Mouse (Mus musculus) left cerebral cortex, adult 2 months (tissue): Measurements from ENCODE around the gene Wfdc10. TPM values are rescaled to one million over a fixed set of nuclear protein-coding genes. Genes with fewer than 3 reads are reported as not detected.
A peak's percentile ranks its signal among the peaks of the same experiment; 100 is the strongest.

Experiments used
- DNase-seq, 2 experiments: peaks; one replicate each; pipeline ENCODE4 v3.0.0; 2021 to 2022; ENCODE audit warnings: low spot score in 2 of 2, mixed read lengths in 1 of 2; ENCODE audit errors: extremely low spot score in 1 of 2
- H3K27ac ChIP-seq: fragments of 200-600 bp; 2 replicates; pipeline ENCODE4 v1.8.1; 2022
- H3K4me3 ChIP-seq: fragments of 200-600 bp; 2 replicates; pipeline ENCODE4 v1.8.1; 2022
- CTCF ChIP-seq: fragments of 200-600 bp; IDR thresholded peaks from 2 replicates; pipeline ENCODE4 v1.8.1; 2022; ENCODE audit warnings: antibody characterized with exemption, mild to moderate bottlenecking, moderate library complexity
- intact Hi-C: fragments of 180-260 bp; cut with DNase I; formaldehyde crosslinking; loops from one replicate; pipeline ENCODE4 v1.15.1; 2025
- total RNA-seq, 2 experiments: library from RNA; stranded (reverse); gene quantifications; 2 replicates each; pipeline ENCODE4 v1.2.3; 2021

Wfdc10 gene
- total RNA-seq, 2 experiments from 2014 or later = not detected

- no peak for DNase-seq
- no peak overlapping the region for H3K4me3 ChIP-seq
Observed at GRCm38 (mm10) chr2:164670938-164671337, 15.1 kb downstream of the Wfdc10 start.

DNA sequence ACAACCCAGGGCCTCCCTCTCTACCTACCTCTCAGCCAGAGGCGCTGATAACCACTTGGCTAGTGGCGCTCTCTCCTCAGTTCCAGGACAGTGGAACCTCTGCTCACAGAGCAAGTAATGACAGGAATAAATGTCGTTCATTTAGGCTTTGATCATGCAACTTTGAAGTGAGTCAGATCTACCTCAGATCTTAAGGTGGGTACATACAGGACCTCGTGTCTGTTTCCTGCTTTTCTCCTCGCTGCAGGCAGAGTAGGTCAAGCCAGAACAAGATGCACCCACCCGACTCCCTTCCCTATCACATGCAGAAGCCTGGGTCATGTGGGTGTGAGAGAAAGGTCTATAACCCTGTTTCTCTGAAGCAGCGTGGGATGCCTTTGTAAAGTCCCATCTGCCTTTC lies 18.1 kb downstream of the Wfdc10 start, which contains the start of gene Wfdc11:
TSS of gene Wfdc11 (minus strand) at position 101 of the 400 bp plus-strand sequence.
- no peak for DNase-seq
- H3K27ac ChIP-seq = no peak within 1 kb of the TSS
- H3K4me3 ChIP-seq = no peak within 1 kb of the TSS
- TF ChIP-seq CTCF = no peak
- intact Hi-C loops = no loop called here

More at GRCm38 (mm10) chr2:164670938-164671337, 15.1 kb downstream of the Wfdc10 start:
- TF ChIP-seq CTCF = no peak
- intact Hi-C loops = no loop called here
- no peak overlapping the region for H3K27ac ChIP-seq

GRCm38 (mm10) chr2:164676103-164676502 lies 20.3 kb downstream of the Wfdc10 start:
- intact Hi-C loops = loop anchor here (5.0 kb wide), 1 partner anchor 111 kb away; the partner anchor contains the start of gene Snx21
- Histone ChIP-seq H3K27ac (no peak overlapping the region), H3K4me3 (no peak overlapping the region)
- TF ChIP-seq CTCF = no peak; the same call in 1 of the 2 replicates
- DNase-seq = no peak

GRCm38 (mm10) chr2:164676916-164677685 lies 21.3 kb downstream of the Wfdc10 start:
- Histone ChIP-seq H3K4me3 (no peak overlapping the region), H3K27ac (no peak overlapping the region)
- intact Hi-C loops = loop anchor here (5.0 kb wide), 1 partner anchor 110 kb away; the partner anchor contains the start of gene Snx21
- no peak for TF ChIP-seq CTCF
- no peak for DNase-seq

- peak; percentile 46 to 62 for DNase-seq
- H3K4me3 ChIP-seq = no peak overlapping the region
- intact Hi-C loops = loop anchor here (2.0 to 5.0 kb wide), 2 partner anchors 48 to 108 kb away; partner anchors contain the start of gene Snx21
- TF ChIP-seq CTCF = peak; percentile 64
- no peak overlapping the region for H3K27ac ChIP-seq
Observed at GRCm38 (mm10) chr2:164678848-164679625, 23.2 kb downstream of the Wfdc10 start.

- H3K27ac ChIP-seq = no peak overlapping the region
- no peak for TF ChIP-seq CTCF
- intact Hi-C loops = loop anchor here (2.0 to 5.0 kb wide), 2 partner anchors 47 to 107 kb away; partner anchors contain the start of gene Snx21
- no peak for DNase-seq
- no peak overlapping the region for H3K4me3 ChIP-seq
Observed at GRCm38 (mm10) chr2:164679906-164680305, 24.1 kb downstream of the Wfdc10 start.

- Histone ChIP-seq H3K4me3 (no peak within 1 kb of the TSS), H3K27ac (no peak within 1 kb of the TSS)
- DNase-seq = no peak
- intact Hi-C loops = no loop called here
- TF ChIP-seq CTCF = no peak
Observed at GRCm38 (mm10) chr2:164684807-164685206, 29.0 kb downstream of the Wfdc10 start, which contains the start of gene Wfdc13. Wfdc13 (plus strand) TSS chr2:164685107.

GRCm38 (mm10) chr2:164698201-164698600 lies 42.4 kb downstream of the Wfdc10 start, which contains the start of gene Spint4:
Spint4 (plus strand) TSS chr2:164698501.
- H3K27ac ChIP-seq = no peak within 1 kb of the TSS
- intact Hi-C loops = no loop called here
- TF ChIP-seq CTCF = no peak
- no peak within 1 kb of the TSS for H3K4me3 ChIP-seq
- no peak for DNase-seq

DNA sequence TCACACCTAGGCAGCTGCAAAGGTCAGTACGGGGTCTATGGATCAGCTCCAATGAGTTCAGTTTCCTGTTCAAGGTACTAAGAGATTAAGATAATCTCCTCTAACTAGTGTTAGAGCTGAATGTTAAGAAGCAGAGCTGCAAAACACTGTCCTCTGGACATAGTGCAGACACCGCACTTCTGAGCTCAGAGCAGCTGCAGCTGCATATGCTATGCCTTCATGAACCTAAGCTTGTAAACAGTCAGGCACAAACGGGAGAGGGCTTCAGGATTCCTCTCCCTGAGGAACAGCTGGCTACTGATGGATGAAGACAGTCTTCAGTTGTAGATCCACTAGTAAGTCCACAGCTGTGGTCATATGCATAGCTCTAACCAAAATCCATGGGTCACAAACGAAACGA lies 45.1 kb downstream of the Wfdc10 start:
- Histone ChIP-seq H3K4me3 (no peak overlapping the region), H3K27ac (no peak overlapping the region)
- TF ChIP-seq CTCF = no peak
- no peak for DNase-seq
- intact Hi-C loops = no loop called here

GRCm38 (mm10) chr2:164701761-164702160 lies 45.9 kb downstream of the Wfdc10 start:
- Histone ChIP-seq H3K4me3 (no peak overlapping the region), H3K27ac (no peak overlapping the region)
- TF ChIP-seq CTCF = no peak
- intact Hi-C loops = no loop called here
- no peak for DNase-seq

- DNase-seq = no peak
- no peak overlapping the region for H3K27ac ChIP-seq
- intact Hi-C loops = no loop called here
- H3K4me3 ChIP-seq = no peak overlapping the region
- no peak for TF ChIP-seq CTCF
Observed at GRCm38 (mm10) chr2:164704235-164704634, 48.4 kb downstream of the Wfdc10 start.

GRCm38 (mm10) chr2:164705328-164705727 lies 49.5 kb downstream of the Wfdc10 start:
- no peak for TF ChIP-seq CTCF
- intact Hi-C loops = no loop called here
- DNase-seq = no peak
- Histone ChIP-seq H3K27ac (no peak overlapping the region), H3K4me3 (no peak overlapping the region)
